Mouse (Mus musculus) heart, adult 2 months (tissue): ENCODE measurements around the gene Zfp651.

Experiments
- CTCF ChIP-seq: fragments of 200-600 bp; IDR thresholded peaks from 2 replicates; pipeline ENCODE4 v1.8.1; 2022; ENCODE audit warnings: antibody characterized with exemption, mild to moderate bottlenecking, moderate library complexity
- EP300 ChIP-seq: fragments of 200-500 bp; IDR thresholded peaks from 2 replicates; pipeline ENCODE4 v1.6.1; 2011; ENCODE audit warnings: low read depth, low read length, control low read depth; ENCODE audit not compliant: insufficient read depth
- POLR2A ChIP-seq: fragments of 200-500 bp; IDR thresholded peaks from 2 replicates; pipeline ENCODE4 v1.6.1; 2011; ENCODE audit warnings: mild to moderate bottlenecking, low read depth, low read length, control low read depth; ENCODE audit not compliant: insufficient read depth

DNA sequence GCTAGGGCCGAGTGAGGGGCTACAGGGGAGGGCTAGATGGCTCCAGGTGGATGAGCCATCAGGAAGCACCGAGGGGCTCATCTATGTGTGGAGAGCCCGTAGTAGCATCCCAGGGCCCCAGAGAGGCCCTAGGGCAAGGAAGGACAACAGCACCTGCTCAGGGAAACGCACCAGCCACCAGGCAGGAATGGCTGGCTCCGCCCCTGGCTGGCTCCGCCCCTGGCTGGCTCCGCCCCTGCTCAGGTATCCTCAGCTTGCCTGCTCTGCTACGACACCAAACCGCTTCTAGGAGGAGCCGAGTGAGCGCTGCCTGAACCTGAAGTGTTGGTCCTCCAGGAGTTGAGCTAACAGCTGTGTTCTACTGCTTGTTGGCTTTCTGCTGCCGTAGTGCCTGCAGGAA, 38.6 kb downstream of the Zfp651 start:
- no peak for TF ChIP-seq CTCF
- no peak for TF ChIP-seq POLR2A
- no peak for TF ChIP-seq EP300
